Mouse (Mus musculus): ENCODE results near the gene Fkbp6.

DNA sequence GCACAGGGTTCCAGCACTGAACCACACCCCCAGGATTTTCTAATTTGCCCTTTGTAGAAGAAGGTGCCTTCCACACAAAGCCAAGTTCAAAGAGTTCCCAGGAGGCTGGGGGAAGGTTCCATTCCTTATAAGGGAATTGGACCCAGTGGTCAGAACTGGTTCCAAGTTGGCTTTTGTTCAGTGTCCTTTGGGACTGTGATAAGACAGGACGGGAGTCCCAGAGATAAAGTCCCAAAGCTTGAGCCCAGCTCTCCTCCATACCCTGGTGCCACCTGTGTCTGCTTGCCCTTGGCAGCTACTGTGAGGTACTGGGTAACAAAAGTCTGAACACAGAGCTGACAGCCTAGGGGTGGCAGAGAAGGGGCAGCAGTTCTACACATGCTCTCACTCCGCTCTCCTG, 9.9 kb upstream of the Fkbp6 start:
- TF ChIP-seq GATA1 (IDR thresholded peaks at IDR 0.05; ENCODE audit: borderline replicate concordance, low read length) (no peak), FLI1 (IDR thresholded peaks at IDR 0.05; ENCODE audit: low read length) (no peak)
